Mouse (Mus musculus): Measurements from ENCODE around the gene Ube2q2. TPM values are rescaled to one million over a fixed set of nuclear protein-coding genes. Genes with fewer than 3 reads are reported as not detected.
A peak's percentile ranks its signal among the peaks of the same experiment; 100 is the strongest.
"Not testable (repeated sequence)": the region's sequence is repeated elsewhere in the genome, so short reads cannot be mapped to it uniquely, and the experiment has no call there.

Ube2q2 gene
- polyA plus RNA-seq, 1 experiment from 2014 or later: 33.9 TPM

DNA sequence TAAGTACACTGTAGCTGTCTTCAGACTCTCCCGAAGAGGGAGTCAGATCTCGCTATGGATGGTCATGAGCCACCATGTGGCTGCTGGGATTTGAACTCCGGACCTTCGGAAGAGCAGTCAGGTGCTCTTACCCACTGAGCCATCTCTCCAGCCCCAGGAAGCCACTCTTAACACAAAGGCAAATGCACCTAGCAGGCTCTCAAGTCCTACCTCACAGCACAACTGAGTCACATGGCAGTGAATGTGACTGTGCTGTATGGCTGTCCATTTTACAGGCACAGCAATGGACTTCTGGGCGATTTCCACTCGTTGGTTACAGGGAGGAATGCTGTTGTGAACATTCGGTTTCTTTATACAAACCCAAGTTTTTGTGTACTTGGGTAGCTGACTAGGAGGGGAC is 83.9 kb downstream of the Ube2q2 start:
- ATAC-seq: no peak
- no peaks in the 10 kb centered on the region for H3K27me3 ChIP-seq
- POLR2A ChIA-PET: interaction anchor here (0.6 kb wide), 1 partner anchor 45 kb away, joined by 5 read pairs; no protein-coding TSS in a partner anchor
- TF ChIP-seq CTCF (IDR thresholded peaks at IDR 0.05): no peak
- CTCF ChIA-PET: interaction anchor here (0.9 to 1.8 kb wide), 4 partner anchors 49 to 82 kb away, joined by 3 to 29 read pairs (median 5); no protein-coding TSS in a partner anchor
- in situ Hi-C loops (cut with MboI; ENCODE audit: low pct_unique_long_range_greater_than_20kb): no loop called here
- DNase-seq (ENCODE audit: low read depth, low spot score): no peak

DNA sequence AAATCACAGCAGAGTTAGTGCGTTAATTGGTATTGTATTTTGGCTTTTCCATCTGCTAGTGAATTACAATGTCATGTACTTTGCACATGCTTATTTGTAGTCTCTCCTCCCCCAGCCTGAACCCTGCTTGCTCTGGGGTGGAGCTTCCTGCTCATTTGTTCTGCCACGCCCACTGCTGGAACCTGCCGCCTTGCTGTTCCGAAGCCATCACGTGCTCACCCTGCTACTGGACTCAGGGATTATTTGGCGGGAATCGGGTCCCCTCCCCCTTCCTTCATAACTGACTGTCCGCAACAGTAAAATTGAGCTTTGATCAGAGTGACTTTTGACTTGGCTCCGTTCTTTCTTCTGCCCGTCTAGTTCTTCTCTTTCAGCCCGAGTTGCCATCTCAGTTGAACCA is 84.4 kb downstream of the Ube2q2 start:
- CTCF ChIA-PET: interaction anchor here (1.0 kb wide), 1 partner anchor 78 kb away, joined by 3 read pairs; no protein-coding TSS in a partner anchor
- in situ Hi-C loops (cut with MboI; ENCODE audit: low pct_unique_long_range_greater_than_20kb); H3K27me3 ChIP-seq; ATAC-seq; DNase-seq (ENCODE audit: low read depth, low spot score); POLR2A ChIA-PET: not testable (repeated sequence)

DNA sequence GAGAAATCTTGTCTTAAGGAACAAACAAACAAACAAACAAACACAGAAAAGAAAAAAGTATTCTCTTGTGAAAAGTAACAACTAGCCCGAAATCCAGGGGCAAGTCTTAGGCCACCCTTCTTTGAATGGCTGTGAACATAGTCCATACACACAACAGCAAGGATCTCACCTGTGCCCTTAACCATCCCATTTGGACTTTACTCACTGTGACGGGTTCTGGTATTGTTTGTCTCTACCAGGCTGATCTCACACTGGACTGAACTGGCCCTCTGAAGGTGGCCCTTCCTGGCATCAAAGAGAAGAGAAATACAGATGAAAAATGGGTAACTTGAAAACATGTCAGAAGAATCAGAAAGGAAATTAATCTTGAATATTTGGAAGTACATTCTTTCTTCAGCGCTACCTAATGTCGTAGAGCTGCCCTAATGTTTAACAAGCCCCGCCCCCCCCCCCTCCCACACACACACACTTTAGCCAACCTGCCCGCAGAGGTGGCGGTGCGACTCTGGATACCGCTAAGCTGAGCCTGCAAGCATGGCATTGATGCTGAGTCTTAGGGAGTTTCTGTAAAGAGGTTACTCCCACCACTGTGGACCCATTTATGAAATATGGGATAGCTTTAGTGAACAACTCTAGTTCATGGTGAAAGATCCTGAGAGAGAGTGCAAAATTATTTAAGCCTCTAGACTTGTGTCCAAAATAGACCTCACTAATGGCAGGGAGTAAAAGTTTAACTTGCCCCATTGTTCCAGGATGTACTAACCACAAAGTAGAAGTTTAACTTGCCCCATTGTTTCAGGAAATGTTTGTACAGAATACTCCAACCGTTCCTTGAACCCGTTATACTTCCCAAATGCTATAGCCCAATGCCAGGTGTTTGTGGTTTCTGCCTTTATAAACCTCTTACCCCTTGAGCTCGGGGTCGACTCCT is 87.8 kb downstream of the Ube2q2 start:
- CTCF ChIA-PET: interaction anchor here (0.9 kb wide), 1 partner anchor 60 kb away, joined by 3 read pairs; no protein-coding TSS in a partner anchor
- H3K27me3 ChIP-seq: no peaks in the 10 kb centered on the region
- ATAC-seq: no peak
- POLR2A ChIA-PET: no interaction called here
- no peak for TF ChIP-seq CTCF (IDR thresholded peaks at IDR 0.05)
- in situ Hi-C loops (cut with MboI; ENCODE audit: low pct_unique_long_range_greater_than_20kb): loop anchor here (5.0 kb wide), 1 partner anchor 61 kb away; no protein-coding TSS in a partner anchor
- DNase-seq (ENCODE audit: low read depth, low spot score): peak; percentile 47

DNA sequence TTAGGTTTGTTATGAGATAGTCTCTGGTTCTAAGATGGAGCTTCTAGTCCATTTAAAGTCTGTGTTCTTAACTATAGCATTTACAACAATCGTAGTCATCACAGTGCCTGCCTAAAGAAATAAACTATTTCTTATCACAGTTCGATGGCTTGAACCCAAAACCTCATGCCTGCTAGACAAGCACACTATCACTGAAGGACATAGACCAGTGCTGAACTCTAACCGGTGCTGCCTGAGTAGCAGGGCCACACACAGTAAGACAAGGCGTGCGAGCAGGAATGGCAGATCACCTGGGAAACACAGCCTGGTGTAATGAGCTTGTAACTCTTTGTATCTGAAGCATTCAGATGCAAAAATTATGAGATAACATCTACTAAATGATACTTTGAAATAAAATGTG is 92.2 kb downstream of the Ube2q2 start:
- in situ Hi-C loops (cut with MboI; ENCODE audit: low pct_unique_long_range_greater_than_20kb): no loop called here
- no peak for ATAC-seq
- no peak for TF ChIP-seq CTCF (IDR thresholded peaks at IDR 0.05)
- no peaks in the 10 kb centered on the region for H3K27me3 ChIP-seq
- CTCF ChIA-PET: interaction anchor here (1.2 kb wide), 1 partner anchor 70 kb away, joined by 3 read pairs; no protein-coding TSS in a partner anchor
- no peak for DNase-seq (ENCODE audit: low read depth, low spot score)
- POLR2A ChIA-PET: no interaction called here

DNA sequence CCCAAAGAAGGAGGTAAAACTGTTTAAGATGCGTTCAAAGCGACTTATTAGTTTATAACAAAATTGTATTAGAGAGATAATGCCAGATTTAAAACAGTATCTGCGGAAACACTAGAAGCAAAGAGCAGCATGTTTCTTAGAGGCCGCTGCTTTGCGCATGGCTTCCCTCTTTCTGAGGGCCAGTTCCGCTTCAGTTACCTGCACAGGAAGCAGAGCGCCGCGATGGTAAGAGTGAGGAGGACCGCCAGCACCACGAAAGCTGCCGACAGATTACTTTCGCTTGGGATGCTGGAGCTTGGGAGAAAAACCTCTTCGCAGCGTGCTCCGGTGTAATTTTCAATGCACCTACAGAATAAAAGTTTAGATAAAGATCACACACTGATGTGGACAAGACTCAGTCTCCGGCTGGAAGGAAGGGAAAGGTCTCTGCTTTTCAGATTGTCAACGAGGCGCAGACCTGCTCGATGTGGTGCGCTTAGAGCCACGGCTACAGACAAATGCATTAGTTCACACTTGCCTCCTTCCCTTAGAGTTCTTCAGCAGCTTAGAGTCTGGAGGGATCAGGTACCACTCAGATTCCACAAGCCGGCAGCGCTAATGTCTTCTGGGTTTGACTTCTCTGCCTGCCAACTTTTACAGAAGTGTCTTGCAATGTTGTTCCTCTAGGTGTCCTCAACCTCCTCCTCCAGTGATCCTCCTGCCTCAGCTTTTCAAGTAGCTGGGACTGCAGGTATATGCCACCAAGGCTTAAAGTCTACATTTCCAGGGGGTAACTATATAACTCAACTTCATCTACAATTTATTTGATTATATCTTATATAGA is 93.4 kb downstream of the Ube2q2 start:
- no peak for ATAC-seq
- POLR2A ChIA-PET: interaction anchor here (1.2 kb wide), 1 partner anchor 17 kb away, joined by 3 read pairs; no protein-coding TSS in a partner anchor
- DNase-seq (ENCODE audit: low read depth, low spot score): no peak
- H3K27me3 ChIP-seq: no peaks in the 10 kb centered on the region
- CTCF ChIA-PET: no interaction called here
- no peak for TF ChIP-seq CTCF (IDR thresholded peaks at IDR 0.05)
- in situ Hi-C loops (cut with MboI; ENCODE audit: low pct_unique_long_range_greater_than_20kb): no loop called here

DNA sequence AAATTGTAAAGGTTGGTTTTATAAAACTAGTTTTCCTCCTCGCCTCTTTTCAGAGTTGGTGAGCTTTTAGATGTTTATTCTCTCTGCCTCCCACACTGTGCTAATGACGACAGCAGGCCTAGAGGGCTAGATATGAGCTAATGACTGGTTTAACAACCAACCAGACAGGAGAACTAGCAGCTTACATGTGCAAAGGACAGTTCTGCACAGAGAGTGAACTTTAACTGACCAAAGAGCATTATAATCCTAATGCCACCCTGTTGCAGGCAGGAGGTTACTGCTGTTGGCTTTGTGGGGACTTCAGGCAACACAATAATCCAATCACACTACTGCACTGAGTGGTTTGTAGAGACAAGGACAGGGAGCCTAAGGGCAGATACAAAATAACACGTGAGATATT is 94.6 kb downstream of the Ube2q2 start:
- in situ Hi-C loops (cut with MboI; ENCODE audit: low pct_unique_long_range_greater_than_20kb): no loop called here
- CTCF ChIA-PET: no interaction called here
- DNase-seq (ENCODE audit: low read depth, low spot score): no peak
- POLR2A ChIA-PET: interaction anchor here (1.2 kb wide), 2 partner anchors 18 to 22 kb away, joined by 3 read pairs; no protein-coding TSS in a partner anchor
- no peak for ATAC-seq
- no peak for TF ChIP-seq CTCF (IDR thresholded peaks at IDR 0.05)
- H3K27me3 ChIP-seq: no peaks in the 10 kb centered on the region

DNA sequence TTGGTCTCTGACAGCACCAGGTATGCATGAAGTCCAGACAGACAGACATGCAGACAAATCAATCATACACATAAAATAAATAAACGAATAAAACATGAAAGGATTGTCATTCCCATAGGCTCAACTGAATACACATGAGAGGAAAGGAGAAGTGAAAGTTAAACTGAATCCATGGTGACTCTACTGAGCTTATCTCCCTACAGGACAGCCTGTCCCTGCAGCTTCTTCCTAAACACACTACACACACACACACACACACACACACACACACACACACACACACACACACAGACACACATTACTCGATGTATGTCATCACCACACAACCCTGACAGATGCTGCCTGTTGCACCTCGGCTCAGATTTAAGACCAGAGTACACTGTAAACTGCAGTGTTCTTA is 95.4 kb downstream of the Ube2q2 start:
- ChIA-PET POLR2A (no interaction called here), CTCF (no interaction called here)
- DNase-seq (ENCODE audit: low read depth, low spot score) (no peak), ATAC-seq (no peak)
- in situ Hi-C loops (cut with MboI; ENCODE audit: low pct_unique_long_range_greater_than_20kb): no loop called here
- H3K27me3 ChIP-seq: no peaks in the 10 kb centered on the region
- TF ChIP-seq CTCF (IDR thresholded peaks at IDR 0.05): no peak

DNA sequence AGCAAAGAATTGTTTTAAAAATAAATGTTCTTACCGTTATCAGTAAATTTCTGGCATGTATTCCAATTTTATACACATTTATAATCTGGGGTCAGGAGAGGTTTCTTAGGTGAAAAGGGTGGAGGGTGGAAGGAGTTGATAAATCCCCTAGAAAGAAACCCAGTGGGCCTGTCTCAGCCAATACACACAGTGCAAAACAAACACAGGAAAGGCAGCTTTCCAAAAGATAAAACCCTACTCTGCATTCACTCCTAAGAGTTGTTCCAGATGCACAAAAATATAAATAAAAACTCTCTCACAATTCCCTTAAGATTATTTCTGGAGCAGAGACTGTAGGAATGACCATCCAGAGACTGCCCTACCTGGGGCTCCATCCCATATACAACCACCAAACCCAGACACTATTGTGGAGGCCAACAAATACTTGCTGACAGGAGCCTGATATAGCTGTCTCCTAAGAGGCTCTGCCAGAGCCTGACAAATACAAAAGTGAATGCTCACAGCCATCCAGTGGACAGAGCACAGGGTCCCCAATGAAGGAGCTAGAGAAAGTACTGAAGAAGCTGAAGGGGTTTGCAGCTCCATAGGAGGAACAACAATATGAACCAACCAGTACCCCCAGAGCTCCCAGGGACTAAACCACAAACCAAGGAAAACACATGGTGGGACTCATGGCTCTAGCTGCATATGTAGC is 96.5 kb downstream of the Ube2q2 start:
- CTCF ChIA-PET; in situ Hi-C loops (cut with MboI; ENCODE audit: low pct_unique_long_range_greater_than_20kb); ATAC-seq; H3K27me3 ChIP-seq; POLR2A ChIA-PET; DNase-seq (ENCODE audit: low read depth, low spot score): not testable (repeated sequence)

DNA sequence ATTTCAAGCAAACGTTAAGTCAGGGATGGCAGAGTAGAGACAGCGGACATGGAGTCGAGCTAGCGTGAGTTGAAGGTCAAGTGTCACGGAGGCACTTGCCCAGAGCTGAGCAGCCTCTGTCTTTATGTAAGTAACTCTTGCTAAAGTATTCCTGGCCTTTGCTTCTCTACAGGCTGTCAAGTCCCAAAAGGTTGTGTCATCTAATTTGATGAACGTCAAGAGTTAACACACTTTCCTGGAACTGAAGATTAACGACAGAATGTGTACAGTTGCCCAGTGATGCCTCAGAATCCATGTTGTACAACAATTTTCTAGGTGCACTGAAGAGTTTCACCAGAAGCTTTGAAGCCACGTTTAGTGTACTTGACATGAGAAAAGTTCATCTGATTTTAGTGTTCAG is 97.8 kb downstream of the Ube2q2 start:
- ChIA-PET POLR2A (no interaction called here), CTCF (no interaction called here)
- ATAC-seq (no peak), DNase-seq (ENCODE audit: low read depth, low spot score) (no peak)
- no peak for TF ChIP-seq CTCF (IDR thresholded peaks at IDR 0.05)
- in situ Hi-C loops (cut with MboI; ENCODE audit: low pct_unique_long_range_greater_than_20kb): no loop called here
- H3K27me3 ChIP-seq: no peaks in the 10 kb centered on the region

DNA sequence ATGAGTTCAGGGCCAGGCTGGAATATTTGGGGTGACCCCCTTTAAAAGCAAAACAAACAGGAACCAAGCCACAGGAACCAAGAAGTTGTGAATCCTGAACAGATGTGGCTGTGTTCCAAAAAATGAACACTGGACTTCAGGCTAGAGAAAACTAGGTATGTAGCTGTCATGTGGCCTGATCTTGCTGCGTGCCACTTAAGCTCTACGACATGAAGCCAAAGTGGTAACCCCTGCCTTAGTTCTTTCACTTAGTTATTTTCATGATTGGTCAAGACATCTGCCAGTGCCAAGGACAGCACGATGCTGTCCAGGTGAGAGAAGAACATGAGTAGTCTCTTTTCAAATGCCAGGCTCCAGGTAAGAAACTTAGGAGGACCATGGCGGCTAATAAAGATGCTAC is 98.3 kb downstream of the Ube2q2 start:
- in situ Hi-C loops (cut with MboI; ENCODE audit: low pct_unique_long_range_greater_than_20kb): no loop called here
- H3K27me3 ChIP-seq: no peaks in the 10 kb centered on the region
- TF ChIP-seq CTCF (IDR thresholded peaks at IDR 0.05): no peak
- no peak for ATAC-seq
- POLR2A ChIA-PET: no interaction called here
- CTCF ChIA-PET: no interaction called here
- DNase-seq (ENCODE audit: low read depth, low spot score): no peak
